Mouse (Mus musculus) heart, adult 2 months (tissue): ENCODE measurements at regions not wholly inside any gene's neighbourhood (a gene's known extent, or its start where the extent isn't known, plus 50 kb on each side); places are given as distances from the start of the nearest gene placed in this dataset.

Source experiments
- DNase-seq, 2 experiments: peaks; one replicate each; pipeline ENCODE4 v3.0.0; 2021
- H3K27ac ChIP-seq: fragments of 200-600 bp; 2 replicates; pipeline ENCODE4 v1.8.1; 2022
- H3K27me3 ChIP-seq: fragments of 200-500 bp; 2 replicates; pipeline ENCODE4 v1.6.1; 2012; ENCODE audit warnings: mild to moderate bottlenecking, low read length, inconsistent platforms, mixed read lengths; ENCODE audit not compliant: control insufficient read depth, insufficient read depth
- H3K36me3 ChIP-seq: fragments of 200-500 bp; 2 replicates; pipeline ENCODE4 v1.6.1; 2012; ENCODE audit warnings: low read length, inconsistent platforms; ENCODE audit not compliant: control insufficient read depth, insufficient read depth
- H3K4me1 ChIP-seq: fragments of 200-500 bp; 2 replicates; pipeline ENCODE4 v1.6.1; 2011; ENCODE audit warnings: low read length; ENCODE audit not compliant: control insufficient read depth, insufficient read depth
- H3K4me3 ChIP-seq: fragments of 200-600 bp; 2 replicates; pipeline ENCODE4 v1.8.1; 2022
- H3K79me2 ChIP-seq: fragments of 200-500 bp; replicated peaks from 2 replicates; pipeline ENCODE4 v1.6.1; 2012; ENCODE audit warnings: mild to moderate bottlenecking, inconsistent platforms, low read length, moderate library complexity, mixed read lengths; ENCODE audit not compliant: control insufficient read depth, insufficient read depth
- H3K9ac ChIP-seq: fragments of 200-500 bp; 2 replicates; pipeline ENCODE4 v1.6.1; 2012; ENCODE audit warnings: low read depth, mild to moderate bottlenecking, control low read depth, inconsistent platforms, low read length, mixed read lengths
- CTCF ChIP-seq: fragments of 200-600 bp; IDR thresholded peaks from 2 replicates; pipeline ENCODE4 v1.8.1; 2022; ENCODE audit warnings: antibody characterized with exemption, mild to moderate bottlenecking, moderate library complexity
- EP300 ChIP-seq: fragments of 200-500 bp; IDR thresholded peaks from 2 replicates; pipeline ENCODE4 v1.6.1; 2011; ENCODE audit warnings: low read depth, low read length, control low read depth; ENCODE audit not compliant: insufficient read depth
- POLR2A ChIP-seq: fragments of 200-500 bp; IDR thresholded peaks from 2 replicates; pipeline ENCODE4 v1.6.1; 2011; ENCODE audit warnings: mild to moderate bottlenecking, low read depth, low read length, control low read depth; ENCODE audit not compliant: insufficient read depth
- WGBS: fragments of 180-500 bp; shearing (Covaris S2); methylation state at CpG from one replicate; pipeline ENCODE4 v1.1.7; 2018; 5-methylcytosine and 5-hydroxymethylcytosine counted together
- intact Hi-C: fragments of 180-260 bp; cut with DNase I; formaldehyde crosslinking; loops from one replicate; pipeline ENCODE4 v1.15.1; 2025

- H3K9ac ChIP-seq: no peak overlapping the region
- H3K27ac ChIP-seq: no peak overlapping the region
- no peak overlapping the region for H3K4me3 ChIP-seq
- WGBS: 34% methylated on average over 4 of the region's 4 CpGs
- no peak for DNase-seq
- TF ChIP-seq POLR2A (no peak), CTCF (no peak), EP300 (no peak)
- H3K4me1 ChIP-seq: no peaks in the 10 kb centered on the region
- H3K36me3 ChIP-seq: no peaks in the 10 kb centered on the region
- no peaks in the 10 kb centered on the region for H3K79me2 ChIP-seq
- H3K27me3 ChIP-seq: no peaks in the 10 kb centered on the region
- intact Hi-C loops: no loop called here
Measured at GRCm38 (mm10) chr14:102243806-102244536, 514.2 kb downstream of the Lmo7 start.

DNA sequence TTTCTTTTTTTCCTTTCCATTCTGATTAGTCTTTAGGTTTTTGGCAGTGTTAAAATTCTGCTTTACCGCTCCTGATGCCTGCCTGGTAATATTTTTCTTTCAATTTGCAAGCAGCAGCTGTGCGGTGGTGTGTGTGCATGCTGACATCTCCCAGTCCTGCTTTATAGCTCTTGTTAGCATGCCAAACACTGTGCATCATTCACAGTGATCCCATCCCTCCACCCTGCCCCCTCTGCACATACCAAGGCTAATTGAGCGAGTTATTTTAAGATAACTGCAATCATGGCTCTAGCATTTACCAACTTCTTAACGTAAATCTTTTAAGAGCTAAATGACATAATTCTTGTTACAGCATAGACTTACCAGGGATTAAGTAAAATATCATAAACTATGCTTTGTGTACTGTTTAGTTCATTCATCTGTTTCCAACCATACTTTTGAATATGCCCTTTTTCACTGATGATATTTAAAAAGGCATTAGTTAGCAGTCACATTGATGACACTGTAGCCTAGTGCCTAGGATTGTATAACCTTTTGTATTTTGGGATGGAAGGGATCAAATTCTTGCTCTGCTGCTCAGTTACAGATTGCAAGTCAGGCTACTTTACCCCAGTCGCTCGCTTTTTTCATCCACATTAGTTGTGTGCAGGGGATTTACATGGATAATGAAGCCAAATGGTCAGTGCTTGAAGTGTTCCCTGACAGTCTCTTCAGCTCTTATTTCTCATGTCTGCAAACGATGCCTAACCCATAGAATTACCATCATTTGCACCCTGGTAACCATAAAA lies 487.0 kb downstream of the Lmo7 start:
- no peak overlapping the region for H3K9ac ChIP-seq
- intact Hi-C loops: no loop called here
- WGBS: 51% methylated on average over 7 of the region's 7 CpGs
- H3K27me3 ChIP-seq: no peaks in the 10 kb centered on the region
- no peaks in the 10 kb centered on the region for H3K36me3 ChIP-seq
- no peaks in the 10 kb centered on the region for H3K4me1 ChIP-seq
- no peak overlapping the region for H3K27ac ChIP-seq
- no peak for TF ChIP-seq POLR2A
- no peak for TF ChIP-seq EP300
- TF ChIP-seq CTCF: no peak
- no peak overlapping the region for H3K4me3 ChIP-seq
- no peaks in the 10 kb centered on the region for H3K79me2 ChIP-seq
- DNase-seq: no peak

GRCm38 (mm10) chr14:102215267-102215964 lies 485.7 kb downstream of the Lmo7 start:
- TF ChIP-seq EP300 (no peak), CTCF (no peak), POLR2A (no peak)
- no peak for DNase-seq
- no peak overlapping the region for H3K4me3 ChIP-seq

GRCm38 (mm10) chr14:102212079-102212478 lies 482.3 kb downstream of the Lmo7 start:
- H3K4me3 ChIP-seq: no peak overlapping the region
- no peak overlapping the region for H3K9ac ChIP-seq
- no peaks in the 10 kb centered on the region for H3K36me3 ChIP-seq
- intact Hi-C loops: no loop called here
- no peak for TF ChIP-seq POLR2A
- TF ChIP-seq EP300: no peak
- TF ChIP-seq CTCF: no peak
- H3K4me1 ChIP-seq: no peaks in the 10 kb centered on the region
- DNase-seq: no peak
- no peaks in the 10 kb centered on the region for H3K27me3 ChIP-seq
- no peaks in the 10 kb centered on the region for H3K79me2 ChIP-seq
- 78% methylated on average over 2 of the region's 2 CpGs for WGBS
- no peak overlapping the region for H3K27ac ChIP-seq

More at GRCm38 (mm10) chr14:102215267-102215964, 485.7 kb downstream of the Lmo7 start:
- Histone ChIP-seq H3K36me3 (no peaks in the 10 kb centered on the region), H3K4me1 (no peaks in the 10 kb centered on the region), H3K27me3 (no peaks in the 10 kb centered on the region), H3K27ac (no peak overlapping the region), H3K9ac (no peak overlapping the region), H3K79me2 (no peaks in the 10 kb centered on the region)
- WGBS: 59% methylated on average over 4 of the region's 4 CpGs
- intact Hi-C loops: no loop called here

- WGBS: 83% methylated on average over 10 of the region's 10 CpGs
- TF ChIP-seq CTCF: no peak
- no peak for TF ChIP-seq POLR2A
- no peak for TF ChIP-seq EP300
- H3K4me3 ChIP-seq: no peak overlapping the region
- H3K27me3 ChIP-seq: no peaks in the 10 kb centered on the region
- no peaks in the 10 kb centered on the region for H3K79me2 ChIP-seq
- DNase-seq: no peak
- H3K9ac ChIP-seq: no peak overlapping the region
- H3K27ac ChIP-seq: no peak overlapping the region
- intact Hi-C loops: no loop called here
- H3K4me1 ChIP-seq: no peaks in the 10 kb centered on the region
- no peaks in the 10 kb centered on the region for H3K36me3 ChIP-seq
Measured at GRCm38 (mm10) chr14:102204881-102205671, 475.3 kb downstream of the Lmo7 start.
